Mouse (Mus musculus) left cerebral cortex, adult 6 months (tissue): ENCODE measurements around the gene Ccdc61. TPM values are rescaled to one million over a fixed set of nuclear protein-coding genes. Genes with fewer than 3 reads are reported as not detected.

Source experiments
- long read RNA-seq, 2 experiments: library from polyadenylated mRNA; unstranded; transcript quantifications; one replicate each; pipeline ENCODE4 v2.0.0; 2019 to 2020
- polyA plus RNA-seq: library from polyadenylated mRNA; unstranded; fragments of <200 nt; fragmentation: Nextera tagmentation; gene quantifications from 2 replicates; pipeline ENCODE4 v1.2.3, GENCODE M21; 2021

Ccdc61 gene
- 15.8 and 16.5 TPM in 2 replicates for polyA plus RNA-seq
- long read RNA-seq, experiment 1, transcript Ccdc61-201 (14 exons, 2,022 nt): major isoform, 27 of 55 reads
- long read RNA-seq, experiment 1, partial matches to known transcripts: 10 of 55 reads
- long read RNA-seq, experiment 1, other reads (novel, unspliced or antisense): 17 of 55 reads
- long read RNA-seq, experiment 2, transcript Ccdc61-201 (14 exons, 2,022 nt): major isoform, 5 of 27 reads
- long read RNA-seq, experiment 2, partial matches to known transcripts: 11 of 27 reads
- long read RNA-seq, experiment 2, other reads (novel, unspliced or antisense): 10 of 27 reads

GRCm38 (mm10) chr7:18910241-18910831 lies at the start of gene Ccdc61:
TSS of gene Ccdc61 (minus strand) at chr7:18910415.

GRCm38 (mm10) chr7:18925162-18925938 lies 15.1 kb upstream of the Ccdc61 start, which contains the start of gene Nova2:
TSS of gene Nova2 (plus strand) at chr7:18925888.

GRCm38 (mm10) chr7:18871031-18871430 lies 39.2 kb downstream of the Ccdc61 start, which contains the start of gene Pglyrp1:
TSS of gene Pglyrp1 (plus strand) at chr7:18871331.

Other genes starting within 250 kb of the Ccdc61 start
- gene Psg20, start 224.2 kb downstream of the Ccdc61 start, polyA plus RNA-seq: not detected in 2 replicates
- not detected in 2 replicates for gene Psg22, start 192.3 kb downstream of the Ccdc61 start, polyA plus RNA-seq
- gene Psg19, start 111.9 kb downstream of the Ccdc61 start, polyA plus RNA-seq: not detected in 2 replicates
- gene Psg17, start 88.8 kb downstream of the Ccdc61 start, polyA plus RNA-seq: not detected in 2 replicates
- gene Mill2, start 70.4 kb downstream of the Ccdc61 start, polyA plus RNA-seq: 0.63 and 0.66 TPM in 2 replicates
- gene Pglyrp1, start 39.1 kb downstream of the Ccdc61 start, polyA plus RNA-seq: 7.8 and 8.4 TPM in 2 replicates
- 3.8 and 5.4 TPM in 2 replicates for gene Nova2, start 15.5 kb upstream of the Ccdc61 start, polyA plus RNA-seq
- not detected in 2 replicates for gene Nanos2, start 77.0 kb upstream of the Ccdc61 start, polyA plus RNA-seq
- gene Mypop, start 80.8 kb upstream of the Ccdc61 start, polyA plus RNA-seq: 5.9 and 13.0 TPM in 2 replicates
- gene Irf2bp1, start 93.6 kb upstream of the Ccdc61 start, polyA plus RNA-seq: 4.8 and 14.9 TPM in 2 replicates
- gene Foxa3, start 113.1 kb upstream of the Ccdc61 start, polyA plus RNA-seq: not detected in 2 replicates
- 20.1 and 45.0 TPM in 2 replicates for gene Sympk, start 114.0 kb upstream of the Ccdc61 start, polyA plus RNA-seq
- gene Rsph6a, start 144.3 kb upstream of the Ccdc61 start, polyA plus RNA-seq: 0.18 and 0.29 TPM in 2 replicates
- gene Dmwd, start 165.8 kb upstream of the Ccdc61 start, polyA plus RNA-seq: 25.7 and 29.1 TPM in 2 replicates
- gene Dmpk, start 173.4 kb upstream of the Ccdc61 start, polyA plus RNA-seq: 1.9 and 2.4 TPM in 2 replicates
- gene Six5, start 184.2 kb upstream of the Ccdc61 start, polyA plus RNA-seq: 0.27 and 0.61 TPM in 2 replicates
- gene Gm4969, start 208.0 kb upstream of the Ccdc61 start, polyA plus RNA-seq: 0.13 and 0.16 TPM in 2 replicates
- 6.4 and 7.1 TPM in 2 replicates for gene Fbxo46, start 209.4 kb upstream of the Ccdc61 start, polyA plus RNA-seq
- gene Qpctl, start 238.9 kb upstream of the Ccdc61 start, polyA plus RNA-seq: 11.1 and 12.7 TPM in 2 replicates
- gene Snrpd2, start 239.3 kb upstream of the Ccdc61 start, polyA plus RNA-seq: 128 and 132 TPM in 2 replicates